Mouse (Mus musculus) naive thymus-derived CD4-positive, alpha-beta T cell, adult 5 months (primary cell): ENCODE data around the gene Ttc23. TPM values are rescaled to one million over a fixed set of nuclear protein-coding genes. Genes with fewer than 3 reads are reported as not detected.

Experiments used
- polyA plus RNA-seq: library from polyadenylated mRNA; unstranded; fragments of 100-300 nt; shearing (Covaris generic); gene quantifications from one replicate; pipeline ENCODE4 v1.2.1, GENCODE M21; 2017

Ttc23 gene
- 1.5 TPM for polyA plus RNA-seq

GRCm38 (mm10) chr7:67647277-67647676 is at the start of gene Ttc23:
Gene Ttc23 (plus strand): TSS chr7:67647410.

GRCm38 (mm10) chr7:67644833-67645680 is 2.2 kb upstream of the Ttc23 start, which contains the start of gene Lrrc28:
Gene Lrrc28 (minus strand): TSS chr7:67645268.

GRCm38 (mm10) chr7:67759629-67759995 is 112.4 kb downstream of the Ttc23 start, which contains the start of gene Synm:
Gene Synm (minus strand): TSS chr7:67759742.

Other genes with a start within 250 kb of the Ttc23 start
- 22.6 TPM for gene Lrrc28, start 2.1 kb upstream of the Ttc23 start, polyA plus RNA-seq
- not detected for gene Synm, start 112.3 kb downstream of the Ttc23 start, polyA plus RNA-seq